Mouse (Mus musculus) lung, adult 18-20 months (tissue): ENCODE measurements around the gene Kank1.

ENCODE experiments used
- DNase-seq, 2 experiments: peaks; one replicate each; pipeline ENCODE4 v3.0.0; 2022; ENCODE audit warnings: mixed read lengths in 2 of 2

Gene Kank1

GRCm38 (mm10) chr19:25370428-25370827, 133.7 kb downstream of the Kank1 start:
- no peak for DNase-seq

GRCm38 (mm10) chr19:25372794-25373193, 136.0 kb downstream of the Kank1 start:
- DNase-seq, result no peak

GRCm38 (mm10) chr19:25373594-25373993, 136.8 kb downstream of the Kank1 start:
- no peak for DNase-seq

- DNase-seq, result no peak
Measured at GRCm38 (mm10) chr19:25374191-25374590, 137.4 kb downstream of the Kank1 start.

GRCm38 (mm10) chr19:25374926-25375325, 138.2 kb downstream of the Kank1 start:
- DNase-seq, result no peak

GRCm38 (mm10) chr19:25376871-25377270, 140.1 kb downstream of the Kank1 start:
- DNase-seq, result no peak

- no peak for DNase-seq
Measured at GRCm38 (mm10) chr19:25380675-25381074, 143.9 kb downstream of the Kank1 start.

- DNase-seq, result no peak
Measured at GRCm38 (mm10) chr19:25381972-25382371, 145.2 kb downstream of the Kank1 start.

GRCm38 (mm10) chr19:25382494-25382893, 145.7 kb downstream of the Kank1 start:
- no peak for DNase-seq

GRCm38 (mm10) chr19:25383386-25384146, 146.8 kb downstream of the Kank1 start:
- no peak for DNase-seq

GRCm38 (mm10) chr19:25385981-25386380, 149.2 kb downstream of the Kank1 start:
- peak in 1 of 2 experiments; percentile 28 for DNase-seq

GRCm38 (mm10) chr19:25386679-25387470, 150.1 kb downstream of the Kank1 start:
- DNase-seq, result no peak

GRCm38 (mm10) chr19:25387902-25388301, 151.1 kb downstream of the Kank1 start:
- DNase-seq, result no peak

GRCm38 (mm10) chr19:25392135-25392534, 155.4 kb downstream of the Kank1 start:
- peak in 1 of 2 experiments; percentile 37 for DNase-seq

GRCm38 (mm10) chr19:25395035-25395434, 158.3 kb downstream of the Kank1 start:
- peak; percentile 49 to 51 for DNase-seq

- DNase-seq, result no peak
Measured at GRCm38 (mm10) chr19:25396709-25397266, 160.0 kb downstream of the Kank1 start.

- no peak for DNase-seq
Measured at GRCm38 (mm10) chr19:25399511-25400211, 162.9 kb downstream of the Kank1 start.

- no peak for DNase-seq
Measured at GRCm38 (mm10) chr19:25400212-25400913, 163.6 kb downstream of the Kank1 start.

- no peak for DNase-seq
Measured at GRCm38 (mm10) chr19:25401521-25401920, 164.7 kb downstream of the Kank1 start.

- DNase-seq, result no peak
Measured at GRCm38 (mm10) chr19:25404163-25404562, 167.4 kb downstream of the Kank1 start.

- DNase-seq, result no peak
Measured at GRCm38 (mm10) chr19:25405987-25406386, 169.2 kb downstream of the Kank1 start.

GRCm38 (mm10) chr19:25406481-25407184, 169.9 kb downstream of the Kank1 start:
- DNase-seq, result peak; percentile 80 to 84
